In the genomic region with DNA sequence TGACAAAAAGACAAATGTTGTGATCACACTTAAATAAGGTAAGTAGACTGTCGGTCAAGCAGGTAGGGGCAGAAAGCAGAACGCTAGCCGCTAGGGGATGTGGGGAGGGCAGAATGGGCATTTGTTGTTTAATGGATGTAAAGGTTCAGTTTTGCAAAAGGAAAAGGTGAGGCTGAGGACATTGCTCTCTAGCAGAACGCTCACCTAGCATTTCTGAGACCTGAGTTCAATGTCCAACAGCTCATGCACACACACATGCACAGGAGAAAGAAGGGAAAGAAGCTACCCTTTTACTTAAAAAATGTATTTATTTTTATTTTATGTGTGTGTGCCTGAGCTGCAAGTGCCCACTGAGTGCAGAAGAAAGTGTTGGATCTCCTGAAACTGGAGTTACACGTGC, we compare ENCODE assay signal across 13 mouse cellular contexts.
"Had no signal": no experiment of that assay in that cellular context is flagged by ENCODE, and none has a peak within 500 bp of the region (broad histone marks: within the 10 kb centered on the region; RNA-seq: fewer than 3 reads in every experiment).

No protein-coding gene starts in this region.

- H3K27me3 ChIP-seq: limb, embryonic 15.5 days had no signal

- H3K9ac ChIP-seq: limb, embryonic 12.5 days; limb, embryonic 15.5 days; liver, embryonic 13.5 days had no signal

- H3K27ac ChIP-seq: limb, embryonic 12.5 days; limb, embryonic 15.5 days; liver, embryonic 13.5 days; stomach, postnatal 0 days had no signal

- H3K4me3 ChIP-seq: limb, embryonic 12.5 days; limb, embryonic 15.5 days; liver, embryonic 13.5 days had no signal

- H3K4me1 ChIP-seq: limb, embryonic 15.5 days had no signal

- H3K9me3 ChIP-seq: limb, embryonic 12.5 days; limb, embryonic 15.5 days; liver, embryonic 13.5 days had no signal

- DNase-seq: kidney, postnatal 10 days; left cerebral cortex, postnatal 4 days; liver, embryonic 13.5 days; lung, adult 2 months; lung, postnatal 14 days; lung, postnatal 4 days; midbrain, embryonic 14.5 days; thymus, adult 2 months; thymus, postnatal 14 days; thymus, postnatal 4 days had no signal

- H3K36me3 ChIP-seq: limb, embryonic 12.5 days; limb, embryonic 15.5 days; liver, embryonic 13.5 days had no signal
